Mouse (Mus musculus) E14TG2a.4 (cell line): ENCODE measurements around the gene Nradd.

Source experiments
- CTCF ChIP-seq: conservative IDR thresholded peaks from 2 replicates; pipeline ENCODE4 v1.5.1; 2014; ENCODE audit warnings: low read length
- POU5F1 ChIP-seq: IDR thresholded peaks from 2 replicates; pipeline ENCODE4 v1.6.1; 2014; ENCODE audit warnings: low read length, borderline replicate concordance

DNA sequence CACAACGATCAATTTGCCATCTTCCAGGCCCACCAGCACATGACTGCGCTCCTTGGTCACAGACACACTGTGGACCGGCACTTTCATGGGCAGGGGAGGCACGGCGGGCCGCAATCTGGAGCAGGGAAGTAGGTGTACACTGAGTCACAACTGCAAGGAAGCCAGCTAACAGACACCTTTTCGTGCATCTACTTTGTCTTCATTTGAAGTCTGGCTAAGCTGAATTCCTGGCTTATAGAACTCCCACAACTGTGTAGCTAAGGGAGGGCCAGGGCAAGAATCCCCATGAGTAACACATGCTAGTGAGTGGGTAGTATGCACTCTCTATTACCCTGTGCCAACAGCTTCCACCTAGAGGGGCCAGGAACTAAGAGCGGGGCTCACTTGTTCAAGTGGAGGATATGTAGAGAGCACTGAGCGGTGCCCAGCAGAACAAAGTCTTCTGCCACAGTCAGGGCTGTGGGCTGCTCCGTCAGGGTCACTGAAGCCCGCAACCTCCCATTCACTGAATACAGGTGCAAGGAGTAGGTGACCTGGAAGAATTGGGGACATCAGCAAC lies 1.2 kb upstream of the Nradd start:
- TF ChIP-seq CTCF, result no peak
- TF ChIP-seq POU5F1, result no peak
